Mouse (Mus musculus) stomach, embryonic 14.5 days (tissue): ENCODE measurements around the gene Itih2. TPM values are rescaled to one million over a fixed set of nuclear protein-coding genes. Genes with fewer than 3 reads are reported as not detected.

ENCODE experiments used
- ATAC-seq: fragments of 200-750 bp; cut with Nextera tagmentation; 2 replicates; pipeline ENCODE4 v1.8.0; 2017; ENCODE audit warnings: low read depth, moderate TSS enrichment; ENCODE audit not compliant: insufficient number of reproducible peaks, insufficient read depth, low FRiP score
- H3K27ac ChIP-seq: fragments of 300-500 bp; sonication (generic); 2 replicates; pipeline ENCODE4 v1.5.1; 2014; ENCODE audit warnings: mild to moderate bottlenecking, low read length, moderate library complexity, mixed read lengths
- H3K27me3 ChIP-seq: fragments of 300-500 bp; sonication (generic); 2 replicates; pipeline ENCODE4 v1.6.1; 2014; ENCODE audit warnings: low read length, control low read depth, mixed read lengths; ENCODE audit not compliant: control insufficient read depth, insufficient read depth
- H3K36me3 ChIP-seq: fragments of 300-500 bp; sonication (generic); 2 replicates; pipeline ENCODE4 v1.6.1; 2014; ENCODE audit warnings: mild to moderate bottlenecking, control low read depth, low read length, moderate library complexity, mixed read lengths; ENCODE audit not compliant: control insufficient read depth, insufficient read depth
- H3K4me1 ChIP-seq: fragments of 300-500 bp; sonication (generic); 2 replicates; pipeline ENCODE4 v1.6.1; 2014; ENCODE audit warnings: low read length, control low read depth, mixed read lengths; ENCODE audit not compliant: control insufficient read depth, insufficient read depth
- H3K4me2 ChIP-seq: fragments of 300-500 bp; sonication (generic); replicated peaks from 2 replicates; pipeline ENCODE4 v1.6.1; 2014; ENCODE audit warnings: low read depth, low read length, control low read depth
- H3K4me3 ChIP-seq: fragments of 300-500 bp; sonication (generic); 2 replicates; pipeline ENCODE4 v1.5.1; 2014; ENCODE audit warnings: low read depth, low read length, control low read depth
- H3K9ac ChIP-seq: fragments of 300-500 bp; sonication (generic); replicated peaks from 2 replicates; pipeline ENCODE4 v1.6.1; 2014; ENCODE audit warnings: low read depth, mild to moderate bottlenecking, control low read depth, low read length, moderate library complexity, mixed read lengths
- H3K9me3 ChIP-seq: fragments of 300-500 bp; sonication (generic); 2 replicates; pipeline ENCODE4 v1.6.1; 2016; ENCODE audit warnings: low read depth, low read length, control low read depth; ENCODE audit not compliant: control insufficient read depth
- WGBS: fragments of 180-500 bp; shearing (Covaris S2); extraction: QIAGEN DNeasy Blood & Tissue Kit; methylation state at CpG from one replicate; pipeline ENCODE4 v1.1.7; 2014; 5-methylcytosine and 5-hydroxymethylcytosine counted together
- polyA plus RNA-seq: library from polyadenylated mRNA; unstranded; fragments of >200 nt; fragmentation: Nextera tagmentation; extraction: Ambion mirVana; gene quantifications from 2 replicates; pipeline ENCODE4 v1.2.1, GENCODE M21; 2014

Gene Itih2
- polyA plus RNA-seq, 1 experiment from 2014 or later, result 7.7 TPM

- WGBS, result 0% methylated on average over 36 of the region's 36 CpGs
Measured at GRCm38 (mm10) chr2:10048461-10048860, 82.7 kb downstream of the Itih2 start, which contains the start of gene Taf3. TSS of gene Taf3 (minus strand) at chr2:10048596.

GRCm38 (mm10) chr2:10047758-10048436, 83.3 kb downstream of the Itih2 start:
- Histone ChIP-seq H3K9ac (peak overlapping the region; percentile 73), H3K27me3 (no peaks in the 10 kb centered on the region), H3K4me2 (peak overlapping the region; percentile 80), H3K4me3 (peak overlapping the region; percentile 95), H3K9me3 (no peaks in the 10 kb centered on the region), H3K27ac (peak overlapping the region; percentile 27; the same call in 1 of the 2 replicates), H3K4me1 (peaks cover 9% of the 10 kb centered on the region; the same call in 1 of the 2 replicates), H3K36me3 (no peaks in the 10 kb centered on the region)
- 0% methylated on average over 42 of the region's 47 CpGs for WGBS
- ATAC-seq, result peak; percentile 50; the same call in 1 of the 2 replicates

More at GRCm38 (mm10) chr2:10048461-10048860, 82.7 kb downstream of the Itih2 start, which contains the start of gene Taf3:
- Histone ChIP-seq H3K9me3 (no peaks in the 10 kb centered on the region), H3K4me3 (peak within 1 kb of the TSS; percentile 95), H3K36me3 (no peaks in the 10 kb centered on the region), H3K4me1 (peaks cover 9% of the 10 kb centered on the region; the same call in 1 of the 2 replicates), H3K9ac (peak within 1 kb of the TSS; percentile 73), H3K27me3 (no peaks in the 10 kb centered on the region), H3K4me2 (peak within 1 kb of the TSS; percentile 80), H3K27ac (peak within 1 kb of the TSS; percentile 27; the same call in 1 of the 2 replicates)
- peak; percentile 94 for ATAC-seq

Other genes starting within 250 kb of the Itih2 start
- not detected in 2 replicates for gene 9230102O04Rik, start 241.9 kb downstream of the Itih2 start, polyA plus RNA-seq
- 4.1 and 4.8 TPM in 2 replicates for gene Gata3, start 241.4 kb downstream of the Itih2 start, polyA plus RNA-seq
- 14.3 and 14.6 TPM in 2 replicates for gene Taf3, start 82.8 kb downstream of the Itih2 start, polyA plus RNA-seq
- gene Atp5c1, start 50.9 kb downstream of the Itih2 start, polyA plus RNA-seq, result 614 and 637 TPM in 2 replicates
- 29.1 and 34.0 TPM in 2 replicates for gene Kin, start 50.8 kb downstream of the Itih2 start, polyA plus RNA-seq
- 14.8 and 15.6 TPM in 2 replicates for gene Itih5, start 22.2 kb upstream of the Itih2 start, polyA plus RNA-seq
- 2.1 and 2.3 TPM in 2 replicates for gene Sfmbt2, start 239.1 kb upstream of the Itih2 start, polyA plus RNA-seq